Mouse (Mus musculus): Measurements from ENCODE around the gene Cabp7. TPM values are rescaled to one million over a fixed set of nuclear protein-coding genes. Genes with fewer than 3 reads are reported as not detected.

Gene Cabp7
- polyA plus RNA-seq (2014; fragmentation: Nextera tagmentation; extraction: Ambion mirVana): 0.15 and 0.30 TPM in 2 replicates

GRCm38 (mm10) chr11:4746733-4747132 is at the start of gene Cabp7:
Cabp7 (minus strand) TSS chr11:4746778.
- Histone ChIP-seq H3K4me1 (ENCODE audit: control insufficient read depth, insufficient read depth, low read length) (peaks cover 7% of the 10 kb centered on the region; the same call in 1 of the 2 replicates), H3K4me3 (ENCODE audit: low read depth, low read length) (peak within 1 kb of the TSS; percentile 52), H3K9ac (ENCODE audit: low read depth, low read length) (peak within 1 kb of the TSS; percentile 40; the same call in 1 of the 2 replicates), H3K27me3 (replicated peaks; ENCODE audit: control insufficient read depth, insufficient read depth, low read length) (peaks cover 77% of the 10 kb centered on the region), H3K4me2 (ENCODE audit: low read depth, low read length) (peak within 1 kb of the TSS; percentile 96), H3K9me3 (ENCODE audit: control insufficient read depth, low read length) (no peaks in the 10 kb centered on the region), H3K36me3 (ENCODE audit: control insufficient read depth, insufficient read depth, low read length) (no peaks in the 10 kb centered on the region), H3K27ac (replicated peaks; ENCODE audit: low read depth, low read length) (no peak within 1 kb of the TSS)
- ATAC-seq (ENCODE audit: low read depth) (no peak), DNase-seq (ENCODE audit: low spot score) (no peak)
- no CpG with 5 or more reads among the region's 73 CpGs for WGBS

GRCm38 (mm10) chr11:4793006-4793405 is 46.4 kb upstream of the Cabp7 start:
- WGBS: 14% methylated on average over 3 of the region's 3 CpGs
- no peak for DNase-seq (ENCODE audit: low spot score)
- Histone ChIP-seq H3K27ac (replicated peaks; ENCODE audit: low read depth, low read length) (no peak overlapping the region), H3K4me2 (ENCODE audit: low read depth, low read length) (no peak overlapping the region), H3K4me3 (ENCODE audit: low read depth, low read length) (no peak overlapping the region), H3K4me1 (ENCODE audit: control insufficient read depth, insufficient read depth, low read length) (no peaks in the 10 kb centered on the region), H3K27me3 (replicated peaks; ENCODE audit: control insufficient read depth, insufficient read depth, low read length) (no peaks in the 10 kb centered on the region), H3K9me3 (ENCODE audit: control insufficient read depth, low read length) (no peaks in the 10 kb centered on the region), H3K36me3 (ENCODE audit: control insufficient read depth, insufficient read depth, low read length) (peaks cover 62% of the 10 kb centered on the region), H3K9ac (ENCODE audit: low read depth, low read length) (no peak overlapping the region)
- no peak for ATAC-seq (ENCODE audit: low read depth)

DNA sequence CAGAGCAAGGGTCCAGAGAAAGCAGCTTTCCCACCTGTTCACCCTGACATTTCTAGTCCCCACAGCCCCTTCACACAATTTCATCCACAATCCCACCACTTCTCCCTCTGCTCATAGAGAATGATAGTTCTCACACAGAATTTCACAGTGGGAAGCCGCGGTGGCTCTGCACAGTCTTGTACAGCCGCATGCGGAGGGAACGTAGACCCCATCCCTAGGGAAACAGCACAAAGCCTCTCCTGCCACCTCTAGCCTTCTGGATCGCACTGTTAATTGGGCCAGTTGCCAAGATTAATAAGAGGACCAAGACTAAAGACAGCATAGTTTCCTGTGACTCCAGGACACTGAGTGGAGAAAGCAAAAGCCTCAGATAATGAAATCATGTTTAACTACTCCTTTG is 45.0 kb upstream of the Cabp7 start:
- ATAC-seq (ENCODE audit: low read depth) (no peak), DNase-seq (ENCODE audit: low spot score) (peak; percentile 32)
- H3K4me3 ChIP-seq (ENCODE audit: low read depth, low read length): no peak overlapping the region
- peaks cover 64% of the 10 kb centered on the region for H3K36me3 ChIP-seq (ENCODE audit: control insufficient read depth, insufficient read depth, low read length)
- H3K27me3 ChIP-seq (replicated peaks; ENCODE audit: control insufficient read depth, insufficient read depth, low read length): no peaks in the 10 kb centered on the region
- H3K4me2 ChIP-seq (ENCODE audit: low read depth, low read length): no peak overlapping the region
- no peak overlapping the region for H3K9ac ChIP-seq (ENCODE audit: low read depth, low read length)
- H3K9me3 ChIP-seq (ENCODE audit: control insufficient read depth, low read length): no peaks in the 10 kb centered on the region
- WGBS: 75% methylated on average over 6 of the region's 6 CpGs
- H3K27ac ChIP-seq (replicated peaks; ENCODE audit: low read depth, low read length): no peak overlapping the region
- no peaks in the 10 kb centered on the region for H3K4me1 ChIP-seq (ENCODE audit: control insufficient read depth, insufficient read depth, low read length)

GRCm38 (mm10) chr11:4789691-4790090 is 43.1 kb upstream of the Cabp7 start:
- no peak overlapping the region for H3K9ac ChIP-seq (ENCODE audit: low read depth, low read length)

DNA sequence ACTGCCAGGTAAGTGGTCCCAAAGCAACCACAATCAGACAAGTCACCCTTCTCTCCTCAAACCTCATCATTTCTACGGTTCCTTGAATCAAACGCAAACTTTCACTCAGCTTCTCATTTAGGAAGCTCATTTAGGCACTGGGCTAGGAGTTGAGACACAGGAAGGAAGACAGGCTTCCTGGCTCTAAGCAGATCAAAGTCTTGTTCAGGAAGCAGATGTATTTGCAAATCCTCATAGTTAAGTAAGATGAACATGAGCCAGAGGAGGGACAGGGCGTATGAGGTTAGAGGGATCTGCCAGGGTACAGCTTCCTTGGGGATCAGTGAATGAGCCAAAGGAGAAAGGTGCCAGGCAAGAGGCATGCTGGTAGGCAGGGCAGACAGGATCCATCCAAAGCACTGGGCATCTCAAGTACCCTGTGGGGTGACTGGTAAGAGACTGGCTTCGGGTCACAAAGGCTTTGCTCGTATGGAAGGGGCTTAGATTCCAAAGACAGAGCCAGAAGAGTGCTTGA is 38.1 kb upstream of the Cabp7 start:
- Histone ChIP-seq H3K4me3 (ENCODE audit: low read depth, low read length) (no peak overlapping the region), H3K27ac (replicated peaks; ENCODE audit: low read depth, low read length) (no peak overlapping the region), H3K4me1 (ENCODE audit: control insufficient read depth, insufficient read depth, low read length) (no peaks in the 10 kb centered on the region), H3K9me3 (ENCODE audit: control insufficient read depth, low read length) (no peaks in the 10 kb centered on the region), H3K4me2 (ENCODE audit: low read depth, low read length) (no peak overlapping the region), H3K27me3 (replicated peaks; ENCODE audit: control insufficient read depth, insufficient read depth, low read length) (no peaks in the 10 kb centered on the region), H3K36me3 (ENCODE audit: control insufficient read depth, insufficient read depth, low read length) (peaks cover 88% of the 10 kb centered on the region), H3K9ac (ENCODE audit: low read depth, low read length) (no peak overlapping the region)
- ATAC-seq (ENCODE audit: low read depth) (no peak), DNase-seq (ENCODE audit: low spot score) (no peak)
- 77% methylated on average over 5 of the region's 5 CpGs for WGBS

More at GRCm38 (mm10) chr11:4789691-4790090, 43.1 kb upstream of the Cabp7 start:
- no peak overlapping the region for H3K27ac ChIP-seq (replicated peaks; ENCODE audit: low read depth, low read length)
- no peaks in the 10 kb centered on the region for H3K4me1 ChIP-seq (ENCODE audit: control insufficient read depth, insufficient read depth, low read length)
- no peaks in the 10 kb centered on the region for H3K27me3 ChIP-seq (replicated peaks; ENCODE audit: control insufficient read depth, insufficient read depth, low read length)
- DNase-seq (ENCODE audit: low spot score): no peak
- no peak for ATAC-seq (ENCODE audit: low read depth)
- H3K36me3 ChIP-seq (ENCODE audit: control insufficient read depth, insufficient read depth, low read length): peaks cover 77% of the 10 kb centered on the region
- no peaks in the 10 kb centered on the region for H3K9me3 ChIP-seq (ENCODE audit: control insufficient read depth, low read length)
- 94% methylated on average over 5 of the region's 5 CpGs for WGBS
- H3K4me2 ChIP-seq (ENCODE audit: low read depth, low read length): no peak overlapping the region
- no peak overlapping the region for H3K4me3 ChIP-seq (ENCODE audit: low read depth, low read length)

GRCm38 (mm10) chr11:4783116-4783515 is 36.5 kb upstream of the Cabp7 start:
- Histone ChIP-seq H3K4me2 (ENCODE audit: low read depth, low read length) (no peak overlapping the region), H3K27me3 (replicated peaks; ENCODE audit: control insufficient read depth, insufficient read depth, low read length) (no peaks in the 10 kb centered on the region)
- 69% methylated on average over 3 of the region's 3 CpGs for WGBS

DNA sequence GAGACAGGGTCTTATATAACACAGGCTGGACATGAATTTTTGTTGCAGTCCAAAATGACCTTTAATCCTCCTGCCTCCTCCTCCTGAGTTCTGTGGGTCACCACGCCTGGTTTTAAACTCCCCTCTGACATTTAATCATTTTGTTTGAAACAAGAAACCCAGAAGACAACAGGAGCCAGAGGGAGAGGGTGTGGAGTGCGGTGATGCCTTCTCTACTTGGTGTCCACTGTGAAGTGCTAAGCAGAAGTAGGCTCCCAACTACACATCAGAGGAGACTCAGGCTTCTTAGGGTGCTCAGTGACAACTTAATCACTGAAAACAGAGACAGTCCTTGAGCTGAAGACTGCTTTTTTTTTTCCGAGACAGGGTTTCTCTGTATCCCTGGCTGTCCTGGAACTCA is 34.3 kb upstream of the Cabp7 start:
- no peak overlapping the region for H3K27ac ChIP-seq (replicated peaks; ENCODE audit: low read depth, low read length)
- H3K9ac ChIP-seq (ENCODE audit: low read depth, low read length): no peak overlapping the region
- no peaks in the 10 kb centered on the region for H3K27me3 ChIP-seq (replicated peaks; ENCODE audit: control insufficient read depth, insufficient read depth, low read length)
- H3K4me1 ChIP-seq (ENCODE audit: control insufficient read depth, insufficient read depth, low read length): no peaks in the 10 kb centered on the region
- 68% methylated on average over 3 of the region's 3 CpGs for WGBS
- DNase-seq (ENCODE audit: low spot score): no peak
- H3K4me2 ChIP-seq (ENCODE audit: low read depth, low read length): no peak overlapping the region
- H3K4me3 ChIP-seq (ENCODE audit: low read depth, low read length): no peak overlapping the region
- H3K36me3 ChIP-seq (ENCODE audit: control insufficient read depth, insufficient read depth, low read length): peaks cover 81% of the 10 kb centered on the region
- H3K9me3 ChIP-seq (ENCODE audit: control insufficient read depth, low read length): no peaks in the 10 kb centered on the region
- no peak for ATAC-seq (ENCODE audit: low read depth)

More at GRCm38 (mm10) chr11:4783116-4783515, 36.5 kb upstream of the Cabp7 start:
- Histone ChIP-seq H3K9me3 (ENCODE audit: control insufficient read depth, low read length) (no peaks in the 10 kb centered on the region), H3K4me3 (ENCODE audit: low read depth, low read length) (no peak overlapping the region), H3K36me3 (ENCODE audit: control insufficient read depth, insufficient read depth, low read length) (peaks cover 89% of the 10 kb centered on the region), H3K9ac (ENCODE audit: low read depth, low read length) (no peak overlapping the region), H3K27ac (replicated peaks; ENCODE audit: low read depth, low read length) (no peak overlapping the region), H3K4me1 (ENCODE audit: control insufficient read depth, insufficient read depth, low read length) (no peaks in the 10 kb centered on the region)
- ATAC-seq (ENCODE audit: low read depth): no peak
- DNase-seq (ENCODE audit: low spot score): no peak

DNA sequence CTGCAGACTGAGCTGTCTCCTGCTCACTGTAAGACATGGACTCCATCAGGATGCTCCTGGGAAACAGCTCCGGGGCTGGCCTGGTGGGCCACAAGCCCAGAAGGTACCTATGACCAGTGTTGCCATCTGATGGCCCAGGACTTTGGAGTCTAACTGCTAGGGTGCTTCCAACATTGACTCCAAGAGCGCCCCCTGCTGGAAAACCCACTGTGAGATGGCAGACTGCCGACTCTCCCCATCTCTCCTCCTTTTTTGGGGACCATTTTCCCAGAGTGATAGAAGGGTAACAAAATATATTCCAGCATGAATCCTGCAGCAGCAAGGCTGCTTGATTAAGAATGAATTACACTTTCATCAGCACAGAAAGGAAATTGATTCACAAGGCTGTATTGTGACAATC is 26.3 kb upstream of the Cabp7 start:
- 30% methylated on average over 3 of the region's 3 CpGs for WGBS
- H3K9me3 ChIP-seq (ENCODE audit: control insufficient read depth, low read length): no peaks in the 10 kb centered on the region
- H3K4me2 ChIP-seq (ENCODE audit: low read depth, low read length): no peak overlapping the region
- H3K4me3 ChIP-seq (ENCODE audit: low read depth, low read length): no peak overlapping the region
- H3K9ac ChIP-seq (ENCODE audit: low read depth, low read length): no peak overlapping the region
- ATAC-seq (ENCODE audit: low read depth) (no peak), DNase-seq (ENCODE audit: low spot score) (peak; percentile 38)
- H3K27ac ChIP-seq (replicated peaks; ENCODE audit: low read depth, low read length): no peak overlapping the region
- H3K36me3 ChIP-seq (ENCODE audit: control insufficient read depth, insufficient read depth, low read length): peaks cover 46% of the 10 kb centered on the region
- H3K4me1 ChIP-seq (ENCODE audit: control insufficient read depth, insufficient read depth, low read length): no peaks in the 10 kb centered on the region
- no peaks in the 10 kb centered on the region for H3K27me3 ChIP-seq (replicated peaks; ENCODE audit: control insufficient read depth, insufficient read depth, low read length)

GRCm38 (mm10) chr11:4771756-4772155 is 25.2 kb upstream of the Cabp7 start:
- Histone ChIP-seq H3K4me3 (ENCODE audit: low read depth, low read length) (no peak overlapping the region), H3K4me2 (ENCODE audit: low read depth, low read length) (no peak overlapping the region), H3K27me3 (replicated peaks; ENCODE audit: control insufficient read depth, insufficient read depth, low read length) (no peaks in the 10 kb centered on the region), H3K4me1 (ENCODE audit: control insufficient read depth, insufficient read depth, low read length) (no peaks in the 10 kb centered on the region), H3K9me3 (ENCODE audit: control insufficient read depth, low read length) (no peaks in the 10 kb centered on the region), H3K27ac (replicated peaks; ENCODE audit: low read depth, low read length) (no peak overlapping the region), H3K9ac (ENCODE audit: low read depth, low read length) (no peak overlapping the region), H3K36me3 (ENCODE audit: control insufficient read depth, insufficient read depth, low read length) (peaks cover 40% of the 10 kb centered on the region)
- DNase-seq (ENCODE audit: low spot score): no peak
- no peak for ATAC-seq (ENCODE audit: low read depth)
- 69% methylated on average over 7 of the region's 7 CpGs for WGBS
